Mouse (Mus musculus): ENCODE results near the gene Dlg2.

Dlg2 gene

GRCm38 (mm10) chr7:91715776-91716175 lies 1239.3 kb downstream of the Dlg2 start:
- DNase-seq (ENCODE audit: low read depth, low spot score), result no peak
- H3K27me3 ChIP-seq (ENCODE audit: control insufficient read depth, insufficient read depth, low read length, poor library complexity, severe bottlenecking), result no peaks in the 10 kb centered on the region
- H3K36me3 ChIP-seq (ENCODE audit: control insufficient read depth, insufficient read depth, low read length, poor library complexity, severe bottlenecking), result no peaks in the 10 kb centered on the region

DNA sequence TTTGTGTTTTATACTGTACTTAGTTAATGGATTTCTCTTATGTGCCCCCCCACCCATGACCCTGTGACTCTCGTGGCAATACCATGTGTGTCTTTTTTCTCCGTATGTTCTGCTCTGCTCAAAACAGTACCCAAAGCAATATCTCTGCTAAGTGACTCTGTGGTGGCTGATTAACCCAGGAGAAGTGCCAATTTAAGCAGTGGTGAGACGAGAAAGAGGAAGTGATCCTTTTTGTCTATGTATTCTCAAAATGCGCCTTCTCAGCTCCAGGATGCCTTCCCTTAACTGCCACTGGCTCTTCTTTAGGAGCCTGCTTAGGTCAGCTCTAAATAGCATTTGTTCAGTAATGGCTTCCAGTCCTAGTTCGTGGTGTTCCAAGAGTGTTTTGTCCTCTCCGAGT lies 1240.2 kb downstream of the Dlg2 start:
- peak; percentile 32 for DNase-seq (ENCODE audit: low read depth, low spot score)
- Histone ChIP-seq H3K27me3 (ENCODE audit: control insufficient read depth, insufficient read depth, low read length, poor library complexity, severe bottlenecking) (no peaks in the 10 kb centered on the region), H3K36me3 (ENCODE audit: control insufficient read depth, insufficient read depth, low read length, poor library complexity, severe bottlenecking) (no peaks in the 10 kb centered on the region)

GRCm38 (mm10) chr7:91720318-91720717 lies 1243.8 kb downstream of the Dlg2 start:
- no peaks in the 10 kb centered on the region for H3K36me3 ChIP-seq (ENCODE audit: control insufficient read depth, insufficient read depth, low read length, poor library complexity, severe bottlenecking)
- no peak for DNase-seq (ENCODE audit: low read depth, low spot score)
- no peaks in the 10 kb centered on the region for H3K27me3 ChIP-seq (ENCODE audit: control insufficient read depth, insufficient read depth, low read length, poor library complexity, severe bottlenecking)

GRCm38 (mm10) chr7:91724397-91724796 lies 1247.9 kb downstream of the Dlg2 start:
- H3K27me3 ChIP-seq (ENCODE audit: control insufficient read depth, insufficient read depth, low read length, poor library complexity, severe bottlenecking), result no peaks in the 10 kb centered on the region
- no peak for DNase-seq (ENCODE audit: low read depth, low spot score)
- no peaks in the 10 kb centered on the region for H3K36me3 ChIP-seq (ENCODE audit: control insufficient read depth, insufficient read depth, low read length, poor library complexity, severe bottlenecking)

GRCm38 (mm10) chr7:91740748-91741147 lies 1264.3 kb downstream of the Dlg2 start:
- H3K36me3 ChIP-seq (ENCODE audit: control insufficient read depth, insufficient read depth, low read length, poor library complexity, severe bottlenecking), result no peaks in the 10 kb centered on the region
- no peak for DNase-seq (ENCODE audit: low read depth, low spot score)
- H3K27me3 ChIP-seq (ENCODE audit: control insufficient read depth, insufficient read depth, low read length, poor library complexity, severe bottlenecking), result no peaks in the 10 kb centered on the region

- no peak for DNase-seq (ENCODE audit: low read depth, low spot score)
- Histone ChIP-seq H3K27me3 (ENCODE audit: control insufficient read depth, insufficient read depth, low read length, poor library complexity, severe bottlenecking) (no peaks in the 10 kb centered on the region), H3K36me3 (ENCODE audit: control insufficient read depth, insufficient read depth, low read length, poor library complexity, severe bottlenecking) (no peaks in the 10 kb centered on the region)
Observed at GRCm38 (mm10) chr7:91753151-91753861, 1276.8 kb downstream of the Dlg2 start.

DNA sequence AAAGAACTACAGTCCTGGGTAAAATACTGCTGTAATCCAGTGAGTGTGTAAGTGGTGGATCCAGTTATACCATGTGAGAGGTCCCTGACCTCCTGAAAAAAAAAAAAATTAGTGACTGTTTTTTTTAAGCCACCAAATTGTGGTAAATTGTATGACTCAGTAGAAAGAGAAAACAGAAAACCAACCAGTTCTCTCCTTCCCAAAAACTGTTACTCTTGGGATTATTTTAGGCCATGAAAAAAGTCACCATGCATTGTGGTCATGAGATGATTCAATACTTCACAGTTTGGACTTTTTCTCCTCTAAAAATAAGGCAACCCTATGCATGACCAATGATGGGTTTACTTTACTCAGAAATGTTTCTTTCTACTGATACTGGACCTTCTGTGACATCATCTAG lies 1291.2 kb downstream of the Dlg2 start:
- Histone ChIP-seq H3K36me3 (ENCODE audit: control insufficient read depth, insufficient read depth, low read length, poor library complexity, severe bottlenecking) (no peaks in the 10 kb centered on the region), H3K27me3 (ENCODE audit: control insufficient read depth, insufficient read depth, low read length, poor library complexity, severe bottlenecking) (no peaks in the 10 kb centered on the region)
- no peak for DNase-seq (ENCODE audit: low read depth, low spot score)

- no peak for DNase-seq (ENCODE audit: low read depth, low spot score)
- Histone ChIP-seq H3K36me3 (ENCODE audit: control insufficient read depth, insufficient read depth, low read length, poor library complexity, severe bottlenecking) (no peaks in the 10 kb centered on the region), H3K27me3 (ENCODE audit: control insufficient read depth, insufficient read depth, low read length, poor library complexity, severe bottlenecking) (no peaks in the 10 kb centered on the region)
Observed at GRCm38 (mm10) chr7:91778673-91779072, 1302.2 kb downstream of the Dlg2 start.

DNA sequence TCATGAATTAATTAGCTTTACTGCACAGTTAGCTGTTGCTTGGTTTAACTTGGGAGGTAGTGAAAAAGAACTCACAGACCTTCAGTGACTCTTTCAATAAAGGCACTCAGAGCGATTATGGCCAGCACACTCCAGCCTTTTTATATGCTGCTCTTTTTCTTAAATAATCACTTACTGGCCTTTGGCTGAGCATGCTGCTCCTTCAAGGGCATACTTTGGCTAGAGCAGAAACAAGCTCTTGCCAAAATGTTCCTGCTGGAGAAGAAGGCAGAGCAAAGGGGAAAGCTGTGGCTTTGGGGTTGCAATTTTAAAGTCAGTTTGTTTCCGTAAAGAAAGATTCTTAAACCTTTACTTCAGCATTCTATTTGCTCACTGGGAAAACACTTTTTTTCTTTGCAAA lies 1308.1 kb downstream of the Dlg2 start:
- DNase-seq (ENCODE audit: low read depth, low spot score), result no peak
- Histone ChIP-seq H3K36me3 (ENCODE audit: control insufficient read depth, insufficient read depth, low read length, poor library complexity, severe bottlenecking) (no peaks in the 10 kb centered on the region), H3K27me3 (ENCODE audit: control insufficient read depth, insufficient read depth, low read length, poor library complexity, severe bottlenecking) (no peaks in the 10 kb centered on the region)

GRCm38 (mm10) chr7:91785445-91785844 lies 1309.0 kb downstream of the Dlg2 start:
- no peaks in the 10 kb centered on the region for H3K27me3 ChIP-seq (ENCODE audit: control insufficient read depth, insufficient read depth, low read length, poor library complexity, severe bottlenecking)
- no peaks in the 10 kb centered on the region for H3K36me3 ChIP-seq (ENCODE audit: control insufficient read depth, insufficient read depth, low read length, poor library complexity, severe bottlenecking)
- DNase-seq (ENCODE audit: low read depth, low spot score), result no peak

- no peaks in the 10 kb centered on the region for H3K27me3 ChIP-seq (ENCODE audit: control insufficient read depth, insufficient read depth, low read length, poor library complexity, severe bottlenecking)
- no peak for DNase-seq (ENCODE audit: low read depth, low spot score)
- no peaks in the 10 kb centered on the region for H3K36me3 ChIP-seq (ENCODE audit: control insufficient read depth, insufficient read depth, low read length, poor library complexity, severe bottlenecking)
Observed at GRCm38 (mm10) chr7:91785871-91786270, 1309.4 kb downstream of the Dlg2 start.

- DNase-seq (ENCODE audit: low read depth, low spot score), result no peak
- Histone ChIP-seq H3K36me3 (ENCODE audit: control insufficient read depth, insufficient read depth, low read length, poor library complexity, severe bottlenecking) (no peaks in the 10 kb centered on the region), H3K27me3 (ENCODE audit: control insufficient read depth, insufficient read depth, low read length, poor library complexity, severe bottlenecking) (no peaks in the 10 kb centered on the region)
Observed at GRCm38 (mm10) chr7:91790949-91791564, 1314.6 kb downstream of the Dlg2 start.

DNA sequence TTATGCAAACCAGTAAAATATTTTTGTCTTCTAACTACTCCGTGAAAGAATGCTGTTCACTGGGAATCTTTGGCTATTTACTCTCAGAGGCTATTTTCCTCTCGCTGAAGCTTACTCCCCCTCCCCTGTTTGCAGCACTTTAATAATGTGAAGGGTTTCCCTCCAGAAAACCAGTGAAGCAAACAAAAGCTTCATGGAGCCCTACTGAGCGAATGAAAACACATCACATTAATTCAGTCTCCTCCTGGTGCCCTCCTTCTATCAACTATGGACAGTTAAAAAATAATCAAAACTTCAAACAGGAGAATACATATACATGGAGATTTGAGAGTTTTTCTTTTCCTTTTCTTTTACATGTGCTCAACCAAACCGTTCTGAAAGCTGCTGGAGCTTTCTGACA lies 1330.2 kb downstream of the Dlg2 start:
- DNase-seq (ENCODE audit: low read depth, low spot score), result no peak
- Histone ChIP-seq H3K27me3 (ENCODE audit: control insufficient read depth, insufficient read depth, low read length, poor library complexity, severe bottlenecking) (no peaks in the 10 kb centered on the region), H3K36me3 (ENCODE audit: control insufficient read depth, insufficient read depth, low read length, poor library complexity, severe bottlenecking) (no peaks in the 10 kb centered on the region)

DNA sequence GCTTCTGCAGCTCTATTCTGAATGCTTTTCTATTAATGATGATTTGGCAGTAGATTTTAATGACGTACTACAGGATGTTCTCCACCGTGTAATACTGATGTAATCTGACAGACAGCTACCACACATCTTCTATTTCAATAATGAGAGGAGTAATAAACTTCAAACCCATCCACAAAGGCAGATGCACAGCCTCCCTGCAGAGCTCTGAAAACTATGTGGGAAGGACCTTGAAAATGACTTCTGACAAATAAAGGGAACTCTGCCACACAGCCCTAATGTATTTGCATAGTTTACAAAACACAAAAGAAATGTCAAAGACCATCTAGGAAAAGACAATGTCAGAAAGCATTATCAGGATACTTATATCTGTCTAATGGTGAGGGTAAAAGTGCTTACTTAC lies 1334.3 kb downstream of the Dlg2 start:
- Histone ChIP-seq H3K36me3 (ENCODE audit: control insufficient read depth, insufficient read depth, low read length, poor library complexity, severe bottlenecking) (no peaks in the 10 kb centered on the region), H3K27me3 (ENCODE audit: control insufficient read depth, insufficient read depth, low read length, poor library complexity, severe bottlenecking) (no peaks in the 10 kb centered on the region)
- DNase-seq (ENCODE audit: low read depth, low spot score), result no peak

- H3K27me3 ChIP-seq (ENCODE audit: control insufficient read depth, insufficient read depth, low read length, poor library complexity, severe bottlenecking), result no peaks in the 10 kb centered on the region
Observed at GRCm38 (mm10) chr7:91818004-91818403, 1341.5 kb downstream of the Dlg2 start.

DNA sequence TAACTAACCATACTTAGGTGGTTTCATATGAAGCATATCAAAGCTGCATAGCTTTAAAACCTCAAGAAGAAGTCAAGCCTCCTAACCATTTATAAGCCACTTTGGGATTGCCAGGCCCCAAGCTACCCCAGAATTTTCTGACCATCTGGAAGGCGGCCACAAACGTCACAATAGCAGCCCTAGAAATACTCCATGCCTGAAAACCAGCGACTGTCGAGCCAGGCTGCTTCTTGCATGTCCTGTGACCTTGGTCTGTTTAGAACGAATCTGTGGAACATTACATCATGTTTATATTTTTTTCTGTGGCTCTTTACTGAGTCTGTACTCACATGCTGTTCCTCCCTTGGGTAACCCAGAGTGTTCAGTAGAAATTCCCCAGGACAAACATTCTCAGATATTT lies 1355.7 kb downstream of the Dlg2 start:
- Histone ChIP-seq H3K27me3 (ENCODE audit: control insufficient read depth, insufficient read depth, low read length, poor library complexity, severe bottlenecking) (no peaks in the 10 kb centered on the region; the same call in 1 of the 2 replicates), H3K36me3 (ENCODE audit: control insufficient read depth, insufficient read depth, low read length, poor library complexity, severe bottlenecking) (no peaks in the 10 kb centered on the region)
- no peak for DNase-seq (ENCODE audit: low read depth, low spot score)

More at GRCm38 (mm10) chr7:91818004-91818403, 1341.5 kb downstream of the Dlg2 start:
- no peaks in the 10 kb centered on the region for H3K36me3 ChIP-seq (ENCODE audit: control insufficient read depth, insufficient read depth, low read length, poor library complexity, severe bottlenecking)
- no peak for DNase-seq (ENCODE audit: low read depth, low spot score)
